Mouse (Mus musculus): ENCODE results near the gene Bpi. TPM values are rescaled to one million over a fixed set of nuclear protein-coding genes. Genes with fewer than 3 reads are reported as not detected.

Gene Bpi
- polyA plus RNA-seq, 1 experiment from 2014 or later = not detected

- Histone ChIP-seq H3K4me2 (no peak overlapping the region), H3K27ac (peak overlapping the region; percentile 45), H3K27me3 (no peaks in the 10 kb centered on the region), H3K9me3 (no peaks in the 10 kb centered on the region), H3K36me3 (no peaks in the 10 kb centered on the region), H3K4me1 (peaks cover 26% of the 10 kb centered on the region), H3K4me3 (no peak overlapping the region), H3K9ac (no peak overlapping the region)
- 59% methylated on average over 18 of the region's 18 CpGs for WGBS
- ATAC-seq (ENCODE audit: borderline replicate concordance, extremely low read depth, low FRiP score, low TSS enrichment) = peak; percentile 38; the same call in 1 of the 2 replicates
These were observed 14.6 kb upstream of the Bpi start for GRCm38 (mm10) chr2:158243129-158243870.

DNA sequence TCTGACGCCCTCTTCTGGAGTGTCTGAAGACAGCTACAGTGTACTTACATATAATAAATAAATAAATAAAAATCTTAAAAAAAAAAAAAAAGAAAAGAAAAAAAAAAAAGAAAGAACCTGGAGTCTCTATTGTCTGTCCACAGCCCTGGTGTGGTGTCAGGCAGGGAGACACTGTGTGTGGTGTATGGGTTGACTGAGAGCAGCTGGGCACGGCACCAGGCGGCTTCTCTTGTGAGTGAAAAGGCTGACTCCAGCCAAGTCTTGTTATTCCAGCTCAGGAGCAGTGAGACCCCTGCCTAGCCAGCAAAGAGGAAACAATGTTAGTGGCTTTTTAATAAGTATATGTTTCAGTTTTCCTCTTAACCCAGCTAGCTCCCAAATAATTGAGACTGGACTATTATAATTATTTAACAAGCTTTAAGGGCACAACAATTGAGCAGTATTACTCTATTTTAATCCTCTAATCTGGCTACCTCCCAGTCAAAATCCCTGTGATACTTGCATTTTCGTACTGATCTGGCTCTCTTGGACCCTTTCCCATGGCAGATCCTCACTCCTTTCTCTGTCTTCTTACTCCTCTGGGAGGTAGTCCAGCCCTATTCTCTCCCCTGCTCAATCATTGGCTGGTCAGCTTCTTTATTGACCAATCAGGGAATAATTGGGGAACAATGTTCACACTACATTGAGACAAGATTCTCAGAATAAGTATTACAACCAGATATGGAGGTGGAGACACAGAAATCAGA, 12.6 kb upstream of the Bpi start:
- no peaks in the 10 kb centered on the region for H3K9me3 ChIP-seq
- no peaks in the 10 kb centered on the region for H3K27me3 ChIP-seq
- no peak overlapping the region for H3K4me2 ChIP-seq
- no peak overlapping the region for H3K9ac ChIP-seq
- H3K4me1 ChIP-seq = peaks cover 32% of the 10 kb centered on the region
- ATAC-seq (ENCODE audit: borderline replicate concordance, extremely low read depth, low FRiP score, low TSS enrichment) = no peak
- no peak overlapping the region for H3K27ac ChIP-seq
- 78% methylated on average over 4 of the region's 4 CpGs for WGBS
- H3K4me3 ChIP-seq = no peak overlapping the region
- no peaks in the 10 kb centered on the region for H3K36me3 ChIP-seq

DNA sequence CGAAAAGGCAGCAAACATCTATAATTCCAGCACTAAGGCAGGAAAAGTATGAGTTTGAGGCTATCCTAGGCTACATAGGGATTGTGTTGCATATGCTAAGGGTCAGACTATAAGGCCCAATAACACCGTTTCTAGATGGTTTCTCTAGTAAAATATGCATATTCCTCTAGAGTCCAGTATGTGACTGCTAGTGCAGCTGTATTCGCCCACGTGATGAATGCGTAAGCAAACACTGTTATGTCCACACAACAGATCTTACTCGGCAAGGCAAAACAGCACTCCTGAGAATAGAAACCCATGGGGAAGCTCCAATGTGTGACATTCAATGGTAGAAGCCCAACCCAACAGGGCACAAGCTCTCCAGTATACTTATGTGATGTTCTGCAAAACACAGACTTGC, 10.0 kb upstream of the Bpi start:
- WGBS = 69% methylated on average over 6 of the region's 6 CpGs
- no peak overlapping the region for H3K4me3 ChIP-seq
- H3K9ac ChIP-seq = no peak overlapping the region
- H3K4me1 ChIP-seq = peaks cover 35% of the 10 kb centered on the region
- H3K4me2 ChIP-seq = no peak overlapping the region
- H3K36me3 ChIP-seq = no peaks in the 10 kb centered on the region
- no peaks in the 10 kb centered on the region for H3K27me3 ChIP-seq
- H3K9me3 ChIP-seq = no peaks in the 10 kb centered on the region
- no peak overlapping the region for H3K27ac ChIP-seq
- no peak for ATAC-seq (ENCODE audit: borderline replicate concordance, extremely low read depth, low FRiP score, low TSS enrichment)

DNA sequence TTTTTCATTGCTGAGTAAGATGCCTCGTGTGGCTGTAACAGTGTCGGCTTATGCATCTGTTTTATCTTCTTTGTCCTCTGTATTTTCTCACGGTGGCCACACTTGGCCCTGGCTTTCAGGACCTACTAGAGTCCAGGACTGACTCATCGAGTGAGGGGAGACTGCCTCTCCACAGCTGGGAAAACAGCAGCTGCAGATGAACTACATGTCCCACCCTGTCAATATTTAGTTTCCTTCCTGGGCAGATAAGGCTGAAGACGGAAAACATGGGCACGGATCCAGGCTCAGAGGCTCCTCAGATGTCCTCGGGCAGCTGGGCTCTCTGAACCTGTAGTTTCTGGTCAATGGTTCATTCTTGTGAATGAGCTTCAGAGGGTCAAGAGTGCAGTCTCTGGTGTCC, 9.6 kb upstream of the Bpi start:
- peak; percentile 31; the same call in 1 of the 2 replicates for ATAC-seq (ENCODE audit: borderline replicate concordance, extremely low read depth, low FRiP score, low TSS enrichment)
- Histone ChIP-seq H3K36me3 (no peaks in the 10 kb centered on the region), H3K9me3 (no peaks in the 10 kb centered on the region), H3K27ac (no peak overlapping the region), H3K9ac (no peak overlapping the region), H3K4me1 (peaks cover 31% of the 10 kb centered on the region), H3K4me3 (no peak overlapping the region), H3K27me3 (no peaks in the 10 kb centered on the region), H3K4me2 (no peak overlapping the region)
- 9% methylated on average over 7 of the region's 7 CpGs for WGBS

DNA sequence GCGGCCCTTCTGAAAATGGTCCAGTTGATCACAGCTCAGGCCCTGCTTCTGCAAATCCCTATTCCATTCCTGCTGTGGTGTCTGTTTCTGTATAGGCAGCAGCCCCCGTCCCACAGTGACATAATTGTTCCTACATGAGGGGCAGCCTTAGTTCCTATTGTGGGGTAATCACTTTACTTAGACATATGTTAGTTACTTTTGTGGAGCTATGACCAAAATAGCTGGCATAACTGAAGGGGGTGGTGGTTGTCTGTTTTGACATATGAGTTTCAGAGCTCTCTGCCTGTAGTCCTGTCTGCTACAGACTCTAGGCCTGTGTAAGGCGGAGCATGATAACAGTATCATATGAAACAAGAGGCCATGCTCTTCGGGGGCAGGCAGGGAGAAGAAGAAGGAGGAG, 7.3 kb upstream of the Bpi start:
- ATAC-seq (ENCODE audit: borderline replicate concordance, extremely low read depth, low FRiP score, low TSS enrichment) = no peak
- H3K27me3 ChIP-seq = no peaks in the 10 kb centered on the region
- H3K4me1 ChIP-seq = peaks cover 23% of the 10 kb centered on the region; the same call in 1 of the 2 replicates
- 73% methylated on average over 4 of the region's 4 CpGs for WGBS
- H3K27ac ChIP-seq = no peak overlapping the region
- H3K9ac ChIP-seq = no peak overlapping the region
- no peaks in the 10 kb centered on the region for H3K36me3 ChIP-seq
- H3K4me3 ChIP-seq = no peak overlapping the region
- no peaks in the 10 kb centered on the region for H3K9me3 ChIP-seq
- no peak overlapping the region for H3K4me2 ChIP-seq

DNA sequence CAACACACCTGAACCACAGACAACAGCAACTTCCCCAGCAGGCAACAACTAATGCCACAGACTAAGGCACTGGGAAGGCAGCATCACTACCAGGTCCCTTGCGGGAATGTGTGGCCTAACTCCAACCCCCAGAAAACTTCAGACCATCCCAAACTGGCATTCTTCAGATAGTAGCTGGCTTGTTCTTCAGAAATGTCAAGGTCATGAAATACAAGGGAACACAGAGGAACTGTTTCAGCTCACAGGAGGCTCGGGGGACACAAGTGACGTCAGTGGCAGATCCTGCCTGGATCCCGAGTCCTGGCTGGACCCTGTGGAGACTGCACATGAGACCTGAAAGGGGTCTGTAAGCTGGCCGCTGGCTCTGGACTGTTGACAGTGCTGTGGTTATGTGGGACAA, 4.1 kb upstream of the Bpi start:
- ATAC-seq (ENCODE audit: borderline replicate concordance, extremely low read depth, low FRiP score, low TSS enrichment) = no peak
- 71% methylated on average over 5 of the region's 5 CpGs for WGBS
- no peak overlapping the region for H3K9ac ChIP-seq

GRCm38 (mm10) chr2:158256894-158257293, 1.0 kb upstream of the Bpi start:
- Histone ChIP-seq H3K4me1 (peaks cover 25% of the 10 kb centered on the region), H3K9ac (no peak overlapping the region; the same call in none of the 2 replicates), H3K4me2 (peak overlapping the region; percentile 28; the same call in 1 of the 2 replicates), H3K27ac (0 out of 2 replicates have a peak overlapping the region, but pooled peaks have one; percentile 24), H3K36me3 (no peaks in the 10 kb centered on the region), H3K27me3 (no peaks in the 10 kb centered on the region), H3K4me3 (no peak overlapping the region), H3K9me3 (no peaks in the 10 kb centered on the region)
- WGBS = 8% methylated on average over 5 of the region's 5 CpGs
- peak; percentile 48; the same call in 1 of the 2 replicates for ATAC-seq (ENCODE audit: borderline replicate concordance, extremely low read depth, low FRiP score, low TSS enrichment)

More for the DNA sequence above, 4.1 kb upstream of the Bpi start:
- Histone ChIP-seq H3K27me3 (no peaks in the 10 kb centered on the region), H3K4me3 (no peak overlapping the region), H3K36me3 (no peaks in the 10 kb centered on the region), H3K9me3 (no peaks in the 10 kb centered on the region), H3K4me2 (no peak overlapping the region), H3K4me1 (peaks cover 30% of the 10 kb centered on the region), H3K27ac (no peak overlapping the region)

GRCm38 (mm10) chr2:158258781-158259180, 887 bp downstream of the Bpi start:
- WGBS = 14% methylated on average over 12 of the region's 12 CpGs
- H3K4me3 ChIP-seq = no peak overlapping the region
- H3K9ac ChIP-seq = no peak overlapping the region
- H3K36me3 ChIP-seq = no peaks in the 10 kb centered on the region
- H3K4me2 ChIP-seq = peak overlapping the region; percentile 21
- H3K9me3 ChIP-seq = no peaks in the 10 kb centered on the region
- no peak overlapping the region for H3K27ac ChIP-seq
- peaks cover 18% of the 10 kb centered on the region for H3K4me1 ChIP-seq
- H3K27me3 ChIP-seq = no peaks in the 10 kb centered on the region
- 0 out of 2 replicates have a peak, but pooled peaks have one; percentile 15 for ATAC-seq (ENCODE audit: borderline replicate concordance, extremely low read depth, low FRiP score, low TSS enrichment)

GRCm38 (mm10) chr2:158259498-158259897, 1.6 kb downstream of the Bpi start:
- WGBS = 66% methylated on average over 8 of the region's 8 CpGs
- no peak overlapping the region for H3K27ac ChIP-seq
- H3K27me3 ChIP-seq = no peaks in the 10 kb centered on the region
- H3K4me2 ChIP-seq = no peak overlapping the region
- H3K4me3 ChIP-seq = no peak overlapping the region
- H3K4me1 ChIP-seq = peaks cover 18% of the 10 kb centered on the region
- no peaks in the 10 kb centered on the region for H3K36me3 ChIP-seq
- H3K9me3 ChIP-seq = no peaks in the 10 kb centered on the region
- H3K9ac ChIP-seq = no peak overlapping the region
- ATAC-seq (ENCODE audit: borderline replicate concordance, extremely low read depth, low FRiP score, low TSS enrichment) = no peak

DNA sequence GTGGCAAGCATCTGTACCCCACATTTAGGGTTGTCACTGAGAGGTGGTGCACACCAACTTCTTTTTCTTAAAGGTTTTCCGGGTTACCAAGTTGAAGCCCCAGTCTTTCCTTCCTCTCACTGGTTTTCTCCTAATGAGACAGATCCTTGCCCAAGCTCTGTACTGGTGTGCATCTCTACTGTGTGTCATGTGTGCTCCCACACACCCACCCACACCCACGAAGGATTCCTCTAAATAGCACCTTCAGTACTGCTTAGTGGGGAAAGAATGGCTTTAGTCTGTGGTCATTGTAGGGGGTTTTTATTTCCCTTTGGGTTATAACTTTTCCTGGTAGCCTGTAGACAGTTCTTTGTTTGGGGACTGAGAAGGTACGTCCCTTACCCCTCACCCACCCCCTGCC, 7.0 kb downstream of the Bpi start:
- Histone ChIP-seq H3K9me3 (no peaks in the 10 kb centered on the region), H3K4me2 (no peak overlapping the region), H3K27me3 (no peaks in the 10 kb centered on the region), H3K36me3 (no peaks in the 10 kb centered on the region), H3K27ac (no peak overlapping the region), H3K4me1 (no peaks in the 10 kb centered on the region), H3K9ac (no peak overlapping the region), H3K4me3 (no peak overlapping the region)
- WGBS = 76% methylated on average over 3 of the region's 3 CpGs
- no peak for ATAC-seq (ENCODE audit: borderline replicate concordance, extremely low read depth, low FRiP score, low TSS enrichment)

DNA sequence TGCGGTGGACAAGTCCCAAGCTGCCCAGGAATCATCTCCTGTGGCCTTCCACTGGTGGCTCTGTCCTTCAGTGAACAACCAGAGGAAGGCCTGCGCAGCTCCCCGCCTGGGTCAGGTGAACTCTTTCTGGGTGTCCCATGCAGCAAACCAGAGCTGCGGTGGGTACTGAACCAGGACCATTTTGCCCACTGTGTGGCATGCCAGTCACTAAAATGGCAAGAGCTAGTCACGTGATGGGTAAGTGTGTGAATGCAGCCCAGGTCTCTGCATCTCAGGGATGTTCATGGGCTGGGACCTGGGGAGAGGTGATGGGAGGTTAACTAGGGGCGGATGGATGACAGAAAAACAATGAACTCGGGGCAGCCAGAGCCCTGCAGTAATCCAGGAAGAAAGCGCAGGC, 12.1 kb downstream of the Bpi start:
- no peak overlapping the region for H3K4me3 ChIP-seq
- 81% methylated on average over 8 of the region's 8 CpGs for WGBS
- ATAC-seq (ENCODE audit: borderline replicate concordance, extremely low read depth, low FRiP score, low TSS enrichment) = no peak

DNA sequence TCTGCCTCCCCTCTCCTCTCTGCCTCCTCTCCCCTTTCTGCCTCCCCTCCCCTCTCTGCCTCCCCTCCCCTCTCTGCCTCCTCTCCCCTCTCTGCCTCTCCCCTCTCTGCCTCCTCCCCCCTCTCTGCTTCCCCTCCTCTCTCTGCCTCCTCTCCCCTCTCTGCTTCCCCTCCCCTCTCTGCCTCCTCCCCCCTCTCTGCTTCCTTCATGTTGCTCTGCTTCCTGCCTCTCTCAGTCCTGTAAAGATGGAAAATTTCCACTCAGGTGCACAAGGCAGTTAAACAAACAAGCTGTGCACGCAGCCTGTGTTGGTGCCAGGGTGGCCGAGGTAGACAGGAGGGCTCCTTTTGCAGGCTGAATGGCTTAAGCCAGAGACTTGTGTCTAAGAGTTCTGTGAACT, 15.8 kb downstream of the Bpi start:
- Histone ChIP-seq H3K9ac (no peak overlapping the region), H3K4me3 (no peak overlapping the region), H3K27ac (peak overlapping the region; percentile 57; the same call in 1 of the 2 replicates), H3K9me3 (no peaks in the 10 kb centered on the region), H3K36me3 (no peaks in the 10 kb centered on the region), H3K27me3 (no peaks in the 10 kb centered on the region), H3K4me1 (0 out of 2 replicates have a peak, but pooled peaks cover 3% of the 10 kb centered on the region), H3K4me2 (no peak overlapping the region)
- WGBS = 9% methylated on average over 2 of the region's 2 CpGs
- ATAC-seq (ENCODE audit: borderline replicate concordance, extremely low read depth, low FRiP score, low TSS enrichment) = no peak

More for the DNA sequence above, 12.1 kb downstream of the Bpi start:
- no peaks in the 10 kb centered on the region for H3K27me3 ChIP-seq
- H3K4me2 ChIP-seq = no peak overlapping the region
- H3K27ac ChIP-seq = no peak overlapping the region
- H3K9me3 ChIP-seq = no peaks in the 10 kb centered on the region
- no peak overlapping the region for H3K9ac ChIP-seq
- no peaks in the 10 kb centered on the region for H3K36me3 ChIP-seq
- H3K4me1 ChIP-seq = 0 out of 2 replicates have a peak, but pooled peaks cover 3% of the 10 kb centered on the region

All from lung, embryonic 15.5 days (tissue).